Mouse (Mus musculus) right cerebral cortex, postnatal 10 days (tissue): Measurements from ENCODE around the gene Aar2.

Experiments
- DNase-seq, 2 experiments: peaks; one replicate each; pipeline ENCODE4 v3.0.0; 2021; ENCODE audit warnings: low spot score in 2 of 2

Gene Aar2

DNA sequence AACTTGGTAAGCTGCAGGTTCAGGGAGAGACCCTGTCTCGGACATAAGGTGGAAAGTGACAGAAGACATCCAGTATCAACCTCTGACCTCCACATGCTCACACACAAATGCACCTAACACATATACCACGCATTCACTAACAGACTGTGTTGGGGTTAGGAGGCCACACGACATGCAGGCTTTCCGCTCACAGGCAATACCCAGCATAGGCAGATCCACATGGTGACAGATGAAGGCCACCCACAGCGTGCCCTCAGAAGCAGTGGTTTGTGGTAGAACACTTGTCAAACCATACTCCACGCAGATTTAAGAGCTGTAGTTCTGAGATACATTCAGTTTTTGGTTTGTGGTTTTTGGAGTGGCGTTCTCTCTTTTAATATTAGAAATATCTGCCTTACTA is 21.3 kb downstream of the Aar2 start:
- no peak for DNase-seq

GRCm38 (mm10) chr2:156569261-156569660 is 21.9 kb downstream of the Aar2 start:
- no peak for DNase-seq

GRCm38 (mm10) chr2:156571521-156571920 is 24.1 kb downstream of the Aar2 start:
- no peak for DNase-seq

GRCm38 (mm10) chr2:156576850-156577587 is 29.6 kb downstream of the Aar2 start:
- DNase-seq: no peak

- no peak for DNase-seq
These were observed 33.1 kb downstream of the Aar2 start for GRCm38 (mm10) chr2:156580507-156580906.

DNA sequence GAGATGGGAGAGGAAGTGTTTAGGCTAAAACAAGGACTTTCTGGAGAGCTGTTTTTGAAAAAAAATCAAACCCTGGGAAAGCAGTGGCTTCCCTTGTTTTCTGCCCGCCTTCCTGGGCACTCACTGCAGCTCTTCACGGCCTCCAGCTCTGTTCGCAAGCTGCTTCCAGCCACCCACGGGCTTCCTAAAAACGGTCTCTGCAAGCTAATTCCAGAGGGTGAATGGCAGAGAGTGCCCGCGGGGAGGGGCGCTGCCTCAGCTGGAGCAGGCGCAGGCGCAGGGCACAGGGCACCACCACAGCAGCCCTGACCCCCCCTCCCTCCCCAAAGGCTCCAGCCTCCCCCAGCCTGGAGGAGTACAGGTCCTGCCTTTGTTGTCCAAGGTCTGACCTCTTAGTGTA is 33.9 kb downstream of the Aar2 start:
- DNase-seq: peak; percentile 92 to 95

- no peak for DNase-seq
These were observed 35.5 kb downstream of the Aar2 start for GRCm38 (mm10) chr2:156582887-156583286.

DNA sequence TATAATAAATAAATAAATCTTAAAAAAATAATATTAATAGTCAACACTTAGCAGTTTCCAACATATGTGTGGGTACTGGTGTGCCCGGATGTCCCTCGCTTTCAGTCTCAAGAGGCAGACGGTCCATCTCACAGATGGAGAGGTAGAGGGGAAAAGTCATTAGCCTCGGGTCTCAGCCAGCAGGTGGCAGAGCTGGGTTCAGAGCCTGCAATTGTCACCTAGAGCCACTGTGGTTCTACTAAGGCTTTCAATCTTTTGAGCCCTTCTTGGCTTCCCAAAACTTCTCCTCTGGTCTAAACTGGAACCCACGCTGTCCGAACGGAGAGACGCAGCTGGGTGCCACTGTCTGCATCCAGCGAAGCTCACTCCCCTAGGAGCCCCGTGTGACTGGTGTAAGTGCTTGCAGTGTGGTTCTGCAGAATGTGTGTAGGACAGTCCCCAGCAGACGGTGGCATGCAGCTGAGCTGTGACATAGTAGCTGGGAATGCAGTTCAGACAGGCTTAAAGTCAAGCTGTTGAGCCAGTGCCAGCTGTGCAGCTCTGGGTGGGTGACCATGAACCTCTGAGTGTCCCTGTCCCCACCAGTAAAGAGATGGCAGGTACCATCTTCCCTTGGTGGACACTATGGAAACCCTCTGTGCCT is 36.9 kb downstream of the Aar2 start:
- peak in 1 of 2 experiments; percentile 68 for DNase-seq

DNA sequence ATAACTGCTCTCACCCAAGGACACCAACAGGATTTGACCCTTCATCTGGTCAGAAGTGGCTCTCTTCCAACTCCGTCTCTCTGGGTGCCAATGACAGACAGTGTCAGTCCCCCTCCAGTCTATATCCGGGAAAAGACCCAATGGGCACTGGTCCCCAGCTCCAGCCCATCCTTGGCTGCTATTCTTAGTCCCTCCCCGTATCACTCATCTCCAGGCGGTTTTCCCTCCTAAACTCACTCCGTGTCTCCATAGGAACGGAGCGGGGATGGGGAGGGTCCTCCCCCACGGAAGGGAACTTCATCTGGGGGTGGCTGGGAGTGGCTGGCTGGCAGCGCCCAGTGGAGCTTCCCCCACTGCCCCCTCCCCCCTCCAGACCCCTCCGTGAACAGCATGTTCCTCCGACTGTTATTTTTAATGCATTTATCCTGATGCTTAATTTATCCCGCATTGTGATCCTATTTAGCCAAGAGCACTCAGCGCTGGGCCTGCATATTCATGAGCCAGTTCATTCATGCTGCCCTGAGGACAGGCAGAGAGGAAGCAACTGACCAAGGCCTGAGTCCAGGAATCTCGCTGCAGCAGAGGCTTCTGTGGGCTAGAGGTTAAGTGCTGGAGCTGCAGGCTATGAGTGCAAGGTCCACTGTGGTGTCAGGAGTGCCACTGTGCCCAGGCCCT is 37.5 kb downstream of the Aar2 start:
- peak; percentile 86 to 90 for DNase-seq

- no peak for DNase-seq
These were observed 42.1 kb downstream of the Aar2 start for GRCm38 (mm10) chr2:156589481-156589880.

DNA sequence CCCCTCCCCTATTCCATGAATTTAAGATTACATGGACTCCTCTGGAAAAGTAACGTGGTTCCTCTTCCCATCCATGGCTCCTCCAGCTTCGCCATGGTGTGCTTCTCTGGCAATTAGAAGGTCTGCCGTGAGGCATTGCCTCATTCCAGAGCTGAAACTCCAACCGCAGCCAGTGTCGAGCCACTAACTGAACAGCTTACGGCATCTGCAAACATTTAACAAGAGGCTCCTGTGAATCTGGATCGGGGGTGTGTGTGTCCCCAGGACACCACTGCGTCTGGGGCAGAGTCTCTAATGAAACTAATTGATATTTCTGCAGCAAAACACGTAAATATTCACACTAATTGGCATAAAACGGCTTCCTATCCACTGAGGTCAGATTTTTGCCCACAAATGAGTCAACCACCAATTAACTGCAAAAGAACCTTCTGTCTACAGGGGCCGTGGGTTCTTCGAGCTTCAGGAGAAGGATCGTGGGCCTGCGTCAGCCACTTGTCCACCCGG is 47.7 kb downstream of the Aar2 start:
- no peak for DNase-seq

- DNase-seq: no peak
These were observed 55.2 kb downstream of the Aar2 start for GRCm38 (mm10) chr2:156602581-156602980.

DNA sequence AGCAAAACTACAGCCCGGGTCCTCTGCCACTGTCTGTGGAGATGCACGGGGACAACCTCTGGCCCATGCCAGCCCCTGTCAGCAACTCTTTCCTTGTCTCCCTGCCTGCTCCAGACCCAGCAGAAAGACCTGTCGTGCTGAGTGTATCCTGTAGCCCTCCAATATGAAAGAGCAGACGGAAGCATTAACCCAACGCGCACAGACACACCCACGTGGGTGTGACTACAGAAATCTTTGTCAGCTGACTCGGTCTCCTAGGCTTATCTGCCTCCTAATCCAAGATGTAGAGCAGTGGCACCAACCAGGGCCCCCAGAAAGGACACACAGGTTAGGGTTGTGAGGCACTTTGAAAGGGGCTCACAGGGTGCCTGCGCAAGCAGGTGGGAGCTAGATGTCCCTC is 56.3 kb downstream of the Aar2 start:
- DNase-seq: no peak

DNA sequence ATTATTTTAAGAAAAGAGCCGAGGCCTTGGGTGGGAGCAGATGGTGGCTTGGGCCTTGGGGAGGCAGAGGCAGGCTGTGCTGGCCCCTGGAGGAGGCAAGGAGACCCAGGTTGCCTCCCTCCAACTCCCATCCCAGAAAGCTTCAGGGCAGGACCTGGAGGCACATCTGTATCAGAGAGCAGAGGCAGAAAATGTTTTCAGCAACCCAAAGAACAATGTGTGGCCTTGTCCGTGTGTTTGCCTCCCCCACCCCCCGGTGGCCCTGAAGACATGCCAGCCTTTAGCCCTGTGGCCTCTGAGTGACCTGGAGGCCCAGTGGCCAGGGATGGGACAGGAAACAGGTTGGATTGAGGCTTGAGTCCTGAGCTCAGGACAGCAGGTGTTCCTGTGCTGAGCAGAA is 57.8 kb downstream of the Aar2 start:
- DNase-seq: no peak

GRCm38 (mm10) chr2:156605971-156606370 is 58.6 kb downstream of the Aar2 start:
- no peak for DNase-seq

- peak; percentile 82 to 85 for DNase-seq
These were observed 65.7 kb downstream of the Aar2 start for GRCm38 (mm10) chr2:156613081-156613540.

DNA sequence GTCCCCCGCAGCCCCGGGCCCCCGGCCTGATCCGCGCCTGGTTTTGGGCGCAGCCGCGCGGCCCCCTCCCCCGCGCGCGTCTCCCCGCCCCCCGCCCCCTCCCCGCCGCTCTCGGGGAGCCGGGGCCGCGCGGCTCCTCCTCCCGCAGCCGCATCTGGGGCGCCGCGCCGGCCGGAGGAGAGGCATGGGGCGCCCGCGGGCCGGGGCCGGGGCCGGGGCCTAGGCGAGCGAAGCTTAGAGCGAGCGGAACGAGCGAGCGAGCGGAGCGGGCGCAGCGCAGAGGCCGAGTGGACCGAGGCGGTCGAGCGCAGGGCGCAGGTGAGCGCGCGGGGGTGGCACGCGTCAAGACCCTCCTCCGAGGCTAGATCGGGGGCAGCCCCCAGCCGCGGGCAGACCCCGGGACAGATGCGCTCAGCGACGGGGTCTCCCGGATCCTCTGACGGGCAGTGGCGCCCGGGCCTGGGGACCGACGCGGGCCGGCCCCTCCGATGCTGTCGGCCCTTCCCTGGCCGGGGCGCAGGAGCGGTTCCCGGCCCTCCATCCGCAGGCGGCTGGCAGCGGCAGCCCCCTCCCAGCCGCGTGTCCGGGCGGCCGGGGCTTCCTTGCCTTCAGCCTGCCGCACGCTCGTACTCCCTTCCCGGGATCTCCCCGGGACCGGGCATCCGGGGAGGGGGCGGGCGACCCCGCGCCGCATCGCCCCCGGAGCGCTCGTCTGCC is 66.3 kb downstream of the Aar2 start, which contains the start of gene Dlgap4:
TSS of gene Dlgap4 (plus strand) at position 165 of the 717 bp plus-strand sequence.
- DNase-seq: peak in 1 of 2 experiments; percentile 52

DNA sequence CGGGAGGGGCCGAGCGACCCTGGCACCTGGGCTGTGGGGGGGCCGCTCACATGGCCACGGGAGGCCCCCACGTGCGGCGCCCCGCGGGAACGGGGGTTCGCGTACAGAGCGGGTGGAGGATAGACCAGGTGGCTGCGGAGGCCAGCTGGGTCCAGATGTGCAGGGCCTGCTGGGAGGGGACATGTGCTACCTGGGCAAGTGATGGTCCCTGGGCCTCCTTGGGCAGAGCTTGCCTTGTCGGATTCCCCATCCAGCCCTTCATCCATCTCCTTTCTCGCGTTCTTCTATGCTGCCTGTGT is 66.8 kb downstream of the Aar2 start:
- peak; percentile 51 to 61 for DNase-seq

DNA sequence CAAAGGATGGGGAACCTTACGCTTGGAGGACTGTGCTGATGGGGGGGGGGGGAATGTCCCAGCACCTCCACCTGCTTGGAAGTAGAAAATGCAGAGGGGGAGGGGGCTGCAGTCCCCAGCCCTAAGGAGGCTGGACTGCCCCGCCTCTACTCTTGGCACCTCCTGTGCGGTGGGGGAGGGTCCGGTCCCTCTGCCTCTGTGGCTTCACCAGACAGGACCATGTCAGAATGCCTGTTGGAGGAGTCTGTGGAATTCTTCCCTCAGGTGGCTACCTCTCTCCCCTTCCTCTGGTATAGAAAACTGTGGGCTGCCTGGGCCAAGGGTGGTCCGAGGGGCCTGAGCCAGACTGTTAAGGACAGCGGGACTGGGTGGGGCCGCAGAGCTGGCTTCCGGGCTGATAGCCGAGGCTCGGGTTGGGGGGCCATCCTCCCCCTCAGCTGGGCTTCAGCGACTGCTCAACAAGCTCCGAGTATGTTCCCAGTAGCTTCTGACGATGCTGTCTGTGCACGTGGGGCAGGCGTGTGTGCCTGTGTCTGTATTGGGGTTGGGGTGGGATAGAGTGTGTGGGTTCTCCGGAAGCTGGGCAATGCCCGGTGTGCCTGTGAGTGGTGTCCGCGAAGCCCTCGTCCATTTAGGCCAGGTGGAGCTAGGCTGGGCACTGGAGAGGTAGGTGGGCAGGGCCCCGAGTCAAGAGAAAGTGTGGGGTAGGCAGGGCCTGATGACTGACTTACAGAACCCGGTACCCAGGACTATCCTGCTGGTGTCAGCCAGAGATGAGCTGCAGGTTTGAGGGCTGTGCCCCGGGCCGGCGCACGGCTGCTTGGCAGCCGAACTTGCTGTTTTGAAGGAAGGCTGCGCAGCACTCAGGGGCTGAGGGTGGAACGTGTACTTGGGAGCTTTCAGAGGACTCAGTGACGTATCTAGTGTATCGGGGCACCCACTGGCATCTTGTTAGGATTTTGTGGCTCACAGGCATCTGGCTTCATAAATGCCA is 67.6 kb downstream of the Aar2 start:
- DNase-seq: peak; percentile 63 to 72

DNA sequence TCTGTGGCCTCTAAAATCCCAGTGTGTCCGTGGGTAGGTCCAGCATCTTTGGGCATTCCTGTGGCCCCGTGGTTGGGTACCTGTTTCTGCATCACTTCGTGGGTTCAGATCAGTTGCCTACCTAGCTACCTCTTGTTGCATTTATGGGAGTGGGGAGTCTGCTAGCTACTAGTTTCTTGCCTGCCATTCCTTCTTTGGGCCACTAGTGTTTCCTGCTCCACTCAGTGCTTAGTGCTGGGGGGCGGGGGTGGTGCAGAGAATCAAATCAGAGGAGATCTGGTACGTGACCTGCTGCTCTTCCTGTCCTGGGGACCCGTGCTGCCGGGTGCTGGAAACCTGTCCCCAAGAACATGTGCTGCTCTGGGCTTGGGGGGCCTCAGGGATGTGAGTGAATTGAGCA is 69.1 kb downstream of the Aar2 start:
- DNase-seq: no peak

- DNase-seq: peak; percentile 54 to 62
These were observed 70.2 kb downstream of the Aar2 start for GRCm38 (mm10) chr2:156617536-156617935.
